In the genomic region with DNA sequence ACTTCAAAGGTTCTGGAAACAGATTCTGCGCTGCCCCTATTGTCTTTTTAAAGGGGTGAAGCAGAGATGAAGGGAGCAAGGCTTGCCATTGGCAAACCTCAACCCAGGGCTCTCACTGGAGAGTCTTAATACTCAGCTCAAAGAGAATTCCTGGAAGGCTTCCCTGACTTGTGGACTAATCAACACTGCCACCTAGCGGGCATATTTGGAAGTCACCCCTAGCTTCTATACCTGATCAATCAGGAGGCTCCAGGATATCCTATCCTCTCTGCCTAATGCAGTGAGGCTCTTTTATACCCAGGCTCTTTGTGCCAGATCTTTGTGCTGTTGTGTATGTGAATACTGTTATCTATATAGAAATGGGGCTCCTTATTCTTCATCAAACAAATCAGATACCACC, we compare ENCODE assay signal across 8 mouse cellular contexts. TPM values are rescaled to one million over a fixed set of nuclear protein-coding genes. Genes with fewer than 3 reads are reported as not detected.
DNase-seq lines count a peak whose midpoint lies in the region; ATAC-seq and TF ChIP-seq lines count a peak whose summit lies in the region.

No protein-coding gene starts in this region.

- peak; percentile 92 for TF ChIP-seq CTCF in intestine, postnatal 0 days (IDR thresholded peaks at IDR 0.05; ENCODE audit: low read depth)

- H3K4me2 ChIP-seq in heart, embryonic 12.5 days = no peak overlapping the region
- H3K4me2 ChIP-seq in intestine, postnatal 0 days (replicated peaks; ENCODE audit: low read depth) = no peak overlapping the region
- no peak overlapping the region for H3K4me2 ChIP-seq in midbrain, embryonic 12.5 days (replicated peaks)

- no peaks in the 10 kb centered on the region for H3K4me1 ChIP-seq in heart, embryonic 12.5 days (replicated peaks)
- H3K4me1 ChIP-seq in intestine, postnatal 0 days (replicated peaks; ENCODE audit: control insufficient read depth, insufficient read depth, low read length) = no peaks in the 10 kb centered on the region
- no peaks in the 10 kb centered on the region for H3K4me1 ChIP-seq in midbrain, embryonic 12.5 days

- intact Hi-C loops in left cerebral cortex, postnatal 10 days (cut with DNase I) = loop anchor here (5.0 to 10.0 kb wide), 4 partner anchors 133 to 985 kb away; partner anchors contain the start of genes Lrfn2 and Oard1

- 3% methylated on average over 2 of the region's 2 CpGs for WGBS in heart, embryonic 12.5 days
- 5% methylated on average over 2 of the region's 2 CpGs for WGBS in intestine, postnatal 0 days
- 2% methylated on average over 2 of the region's 2 CpGs for WGBS in midbrain, embryonic 12.5 days

- H3K27me3 ChIP-seq in heart, embryonic 12.5 days (replicated peaks) = peaks cover 4% of the 10 kb centered on the region; the same call in 1 of the 2 replicates
- no peaks in the 10 kb centered on the region for H3K27me3 ChIP-seq in intestine, postnatal 0 days (replicated peaks; ENCODE audit: control insufficient read depth, insufficient read depth, low read length)
- no peaks in the 10 kb centered on the region; the same call in 1 of the 2 replicates for H3K27me3 ChIP-seq in midbrain, embryonic 12.5 days

- no peaks in the 10 kb centered on the region for H3K9me3 ChIP-seq in heart, embryonic 12.5 days (replicated peaks)
- no peaks in the 10 kb centered on the region for H3K9me3 ChIP-seq in intestine, postnatal 0 days (ENCODE audit: control insufficient read depth)
- no peaks in the 10 kb centered on the region for H3K9me3 ChIP-seq in midbrain, embryonic 12.5 days

- ATAC-seq in heart, embryonic 12.5 days (ENCODE audit: insufficient number of reproducible peaks, low FRiP score) = no peak
- ATAC-seq in intestine, postnatal 0 days = peak; percentile 22; the same call in 1 of the 2 replicates
- ATAC-seq in midbrain, embryonic 12.5 days (ENCODE audit: low FRiP score, low read depth) = peak; percentile 60

- no peak overlapping the region for H3K9ac ChIP-seq in heart, embryonic 12.5 days
- no peak overlapping the region for H3K9ac ChIP-seq in intestine, postnatal 0 days (ENCODE audit: low read depth, low read length)
- H3K9ac ChIP-seq in midbrain, embryonic 12.5 days (replicated peaks) = no peak overlapping the region

- no peak overlapping the region for H3K4me3 ChIP-seq in heart, embryonic 12.5 days
- H3K4me3 ChIP-seq in intestine, postnatal 0 days (ENCODE audit: low read depth, low read length) = no peak overlapping the region
- no peak overlapping the region for H3K4me3 ChIP-seq in midbrain, embryonic 12.5 days

- peak; percentile 57 to 88 for DNase-seq in heart, adult 18-20 months
- DNase-seq in cerebellum, postnatal 4 days (ENCODE audit: low spot score in 2 of 2) = peak; percentile 65 to 90
- peak; percentile 46 to 57 for DNase-seq in gastrocnemius, adult 8-10 months (ENCODE audit: low spot score in 2 of 2)
- peak; percentile 76 to 82 for DNase-seq in left cerebral cortex, postnatal 10 days (ENCODE audit: extremely low spot score in 1 of 2, low spot score in 2 of 2)
- DNase-seq in skeletal muscle tissue, adult 2 months (ENCODE audit: low read depth, low spot score) = peak; percentile 55

- no peaks in the 10 kb centered on the region for H3K36me3 ChIP-seq in heart, embryonic 12.5 days
- H3K36me3 ChIP-seq in intestine, postnatal 0 days (ENCODE audit: control insufficient read depth, insufficient read depth) = no peaks in the 10 kb centered on the region
- H3K36me3 ChIP-seq in midbrain, embryonic 12.5 days = no peaks in the 10 kb centered on the region

- H3K27ac ChIP-seq in heart, embryonic 12.5 days (ENCODE audit: poor library complexity, severe bottlenecking) = no peak overlapping the region
- H3K27ac ChIP-seq in intestine, postnatal 0 days (ENCODE audit: low read depth, low read length) = no peak overlapping the region
- H3K27ac ChIP-seq in midbrain, embryonic 12.5 days (replicated peaks) = no peak overlapping the region

RNA-seq across cellular contexts. Expression of gene Mocs1, which starts 28.0 kb away (rescaled TPM):
- 10 to 100 TPM; 19.9 to 24.0 TPM for total RNA-seq in heart, adult 18-20 months (2021)
- 6.6 TPM in 2 replicates for polyA plus RNA-seq in heart, embryonic 12.5 days (2016; fragmentation: Nextera tagmentation; extraction: Ambion mirVana)
- total RNA-seq in gastrocnemius, adult 8-10 months (2022) = 10 to 100 TPM; 17.6 to 26.4 (median 19.8) TPM
- 9.7 and 11.1 TPM in 2 replicates for polyA plus RNA-seq in intestine, postnatal 0 days (2015; fragmentation: Nextera tagmentation; extraction: Ambion mirVana)
- total RNA-seq in left cerebral cortex, postnatal 10 days (2021) = 10 to 100 TPM; 10.6 to 11.5 TPM
- polyA plus RNA-seq in midbrain, embryonic 12.5 days (2016; fragmentation: Nextera tagmentation; extraction: Ambion mirVana) = 4.1 and 4.7 TPM in 2 replicates
